Comparison of ENCODE assay signal across 8 mouse cellular contexts in genomic region chr2:160369653-160370420, GRCm38 (mm10). TPM values are rescaled to one million over a fixed set of nuclear protein-coding genes. Genes with fewer than 3 reads are reported as not detected.
A peak's percentile ranks its signal among the peaks of the same experiment; 100 is the strongest.
DNase-seq lines count a peak whose midpoint lies in the region; ATAC-seq lines count a peak whose summit lies in the region.
"Had no signal": no experiment of that assay in that cellular context is flagged by ENCODE, and none has a peak within 500 bp of the region (broad histone marks: within the 10 kb centered on the region; RNA-seq: fewer than 3 reads in every experiment).

No protein-coding gene starts in this region.

- no peaks in the 10 kb centered on the region for H3K36me3 ChIP-seq in kidney, embryonic 15.5 days
- H3K36me3 ChIP-seq in embryonic facial prominence, embryonic 10.5 days (replicated peaks) = no peaks in the 10 kb centered on the region
- H3K36me3 ChIP-seq in forebrain, embryonic 12.5 days (replicated peaks) = no peaks in the 10 kb centered on the region
- no peaks in the 10 kb centered on the region for H3K36me3 ChIP-seq in midbrain, embryonic 16.5 days (ENCODE audit: control insufficient read depth, insufficient read depth, low read length)

- no peak for ATAC-seq in kidney, embryonic 15.5 days (replicated peaks; ENCODE audit: low FRiP score)
- no peak for ATAC-seq in forebrain, embryonic 12.5 days (ENCODE audit: low FRiP score)
- ATAC-seq in midbrain, embryonic 16.5 days = no peak

- H3K4me3 ChIP-seq in kidney, embryonic 15.5 days (replicated peaks) = peak overlapping the region; percentile 62; the same call in 1 of the 2 replicates
- H3K4me3 ChIP-seq in embryonic facial prominence, embryonic 10.5 days = peak overlapping the region; percentile 69
- H3K4me3 ChIP-seq in forebrain, embryonic 12.5 days (replicated peaks) = 0 out of 2 replicates have a peak overlapping the region, but pooled peaks have one; percentile 60
- no peak overlapping the region for H3K4me3 ChIP-seq in midbrain, embryonic 16.5 days (ENCODE audit: low read depth, low read length)

- H3K9ac ChIP-seq in kidney, embryonic 15.5 days = no peak overlapping the region
- no peak overlapping the region for H3K9ac ChIP-seq in forebrain, embryonic 12.5 days
- H3K9ac ChIP-seq in midbrain, embryonic 16.5 days (ENCODE audit: low read depth, low read length) = no peak overlapping the region

- no peak for DNase-seq in kidney, postnatal 4 days
- peak; percentile 45 for DNase-seq in embryonic facial prominence, embryonic 10.5 days (ENCODE audit: low spot score)
- DNase-seq in left cerebral cortex, adult 11 months (ENCODE audit: low spot score) = no peak
- DNase-seq in right cerebral cortex, postnatal 14 days = no peak
- DNase-seq: kidney, adult 11 months had no signal

- 3% methylated on average over 25 of the region's 25 CpGs for WGBS in kidney, embryonic 15.5 days
- 2% methylated on average over 25 of the region's 25 CpGs for WGBS in embryonic facial prominence, embryonic 10.5 days
- under 1% methylated on average over 25 of the region's 25 CpGs for WGBS in forebrain, embryonic 12.5 days
- 3% methylated on average over 25 of the region's 25 CpGs for WGBS in midbrain, embryonic 16.5 days

- no peaks in the 10 kb centered on the region for H3K9me3 ChIP-seq in kidney, embryonic 15.5 days (replicated peaks)
- no peaks in the 10 kb centered on the region for H3K9me3 ChIP-seq in embryonic facial prominence, embryonic 10.5 days
- no peaks in the 10 kb centered on the region for H3K9me3 ChIP-seq in forebrain, embryonic 12.5 days
- H3K9me3 ChIP-seq in midbrain, embryonic 16.5 days (replicated peaks; ENCODE audit: control insufficient read depth, low read length, poor library complexity, severe bottlenecking) = no peaks in the 10 kb centered on the region

- peaks cover 53% of the 10 kb centered on the region for H3K4me1 ChIP-seq in kidney, embryonic 15.5 days
- H3K4me1 ChIP-seq in embryonic facial prominence, embryonic 10.5 days = peaks cover 60% of the 10 kb centered on the region
- H3K4me1 ChIP-seq in forebrain, embryonic 12.5 days = peaks cover 46% of the 10 kb centered on the region
- peaks cover 32% of the 10 kb centered on the region for H3K4me1 ChIP-seq in midbrain, embryonic 16.5 days (ENCODE audit: control insufficient read depth, insufficient read depth, low read length)

- no peak overlapping the region for H3K27ac ChIP-seq in kidney, embryonic 15.5 days
- no peak overlapping the region for H3K27ac ChIP-seq in embryonic facial prominence, embryonic 10.5 days (replicated peaks)
- H3K27ac ChIP-seq in forebrain, embryonic 12.5 days = no peak overlapping the region
- H3K27ac ChIP-seq in midbrain, embryonic 16.5 days (ENCODE audit: low read length) = no peak overlapping the region

- peak overlapping the region; percentile 98 for H3K4me2 ChIP-seq in kidney, embryonic 15.5 days
- H3K4me2 ChIP-seq in forebrain, embryonic 12.5 days = peak overlapping the region; percentile 91
- peak overlapping the region; percentile 91 for H3K4me2 ChIP-seq in midbrain, embryonic 16.5 days (ENCODE audit: low read length)

- peaks cover 78% of the 10 kb centered on the region for H3K27me3 ChIP-seq in kidney, embryonic 15.5 days
- H3K27me3 ChIP-seq in embryonic facial prominence, embryonic 10.5 days (replicated peaks; ENCODE audit: low read depth, poor library complexity, severe bottlenecking) = peaks cover 90% of the 10 kb centered on the region
- H3K27me3 ChIP-seq in forebrain, embryonic 12.5 days = peaks cover 83% of the 10 kb centered on the region
- peaks cover 50% of the 10 kb centered on the region for H3K27me3 ChIP-seq in midbrain, embryonic 16.5 days (ENCODE audit: control insufficient read depth, insufficient read depth, low read depth, low read length)

RNA-seq across cellular contexts. Expression of gene Mafb, which starts 3.0 kb away (rescaled TPM):
- polyA plus RNA-seq in kidney, embryonic 15.5 days (2015; fragmentation: Nextera tagmentation; extraction: Ambion mirVana) = 36.2 and 38.0 TPM in 2 replicates
- polyA plus RNA-seq in embryonic facial prominence, embryonic 10.5 days (2016; fragmentation: Nextera tagmentation; extraction: Ambion mirVana) = 5.3 and 6.7 TPM in 2 replicates
- 7.5 and 7.8 TPM in 2 replicates for polyA plus RNA-seq in forebrain, embryonic 12.5 days (2016; fragmentation: Nextera tagmentation; extraction: Ambion mirVana)
- polyA plus RNA-seq in midbrain, embryonic 16.5 days (2015; fragmentation: Nextera tagmentation; extraction: Ambion mirVana) = 5.6 and 5.8 TPM in 2 replicates

RNA-seq across cellular contexts. Expression of gene Gm826, which starts 35.9 kb away (rescaled TPM):
- polyA plus RNA-seq in kidney, embryonic 15.5 days (2015; fragmentation: Nextera tagmentation; extraction: Ambion mirVana) = 0.40 and 0.93 TPM in 2 replicates
- 0.19 and 0.36 TPM in 2 replicates for polyA plus RNA-seq in embryonic facial prominence, embryonic 10.5 days (2016; fragmentation: Nextera tagmentation; extraction: Ambion mirVana)
- polyA plus RNA-seq in forebrain, embryonic 12.5 days (2016; fragmentation: Nextera tagmentation; extraction: Ambion mirVana) = 0.38 TPM in 1 of 2 replicates, not detected in the other
- polyA plus RNA-seq in midbrain, embryonic 16.5 days (2015; fragmentation: Nextera tagmentation; extraction: Ambion mirVana) = not detected in 2 replicates
